Mouse (Mus musculus) small intestine, adult 2 months (tissue): ENCODE data around the gene Ffar2. TPM values are rescaled to one million over a fixed set of nuclear protein-coding genes. Genes with fewer than 3 reads are reported as not detected.

Source experiments
- H3K27ac ChIP-seq: fragments of 200-500 bp; 2 replicates; pipeline ENCODE4 v1.5.1; 2012; ENCODE audit warnings: low read depth, low read length, control low read depth, inconsistent platforms; ENCODE audit not compliant: insufficient read depth
- H3K27me3 ChIP-seq: fragments of 200-500 bp; 2 replicates; pipeline ENCODE4 v1.6.1; 2012; ENCODE audit warnings: mild to moderate bottlenecking, moderate library complexity, low read length, inconsistent platforms; ENCODE audit not compliant: control insufficient read depth, insufficient read depth
- H3K36me3 ChIP-seq: fragments of 200-500 bp; 2 replicates; pipeline ENCODE4 v1.6.1; 2012; ENCODE audit warnings: mild to moderate bottlenecking, low read length, control low read depth, inconsistent platforms; ENCODE audit not compliant: control insufficient read depth, insufficient read depth
- H3K4me1 ChIP-seq: fragments of 200-500 bp; 2 replicates; pipeline ENCODE4 v1.6.1; 2012; ENCODE audit warnings: low read length, inconsistent platforms, mixed read lengths; ENCODE audit not compliant: control insufficient read depth, insufficient read depth, insufficient read length
- H3K4me3 ChIP-seq: fragments of 200-500 bp; 2 replicates; pipeline ENCODE4 v1.5.1; 2012; ENCODE audit warnings: low read depth, mild to moderate bottlenecking, control low read depth, inconsistent platforms, low read length, moderate library complexity
- CTCF ChIP-seq: fragments of 200-500 bp; IDR thresholded peaks from 2 replicates; pipeline ENCODE4 v1.5.1; 2012; ENCODE audit warnings: low read depth, mild to moderate bottlenecking, control low read depth, inconsistent platforms, low read length, moderate library complexity, mixed read lengths; ENCODE audit not compliant: insufficient replicate concordance, insufficient read length; ENCODE audit errors: extremely low read depth
- POLR2A ChIP-seq: fragments of 200-500 bp; IDR thresholded peaks from 2 replicates; pipeline ENCODE4 v1.6.1; 2012; ENCODE audit warnings: low read depth, mild to moderate bottlenecking, control low read depth, inconsistent platforms, low read length, moderate library complexity
- WGBS: fragments of 180-500 bp; shearing (Covaris S2); methylation state at CpG from one replicate; pipeline ENCODE4 v1.1.7; 2018; 5-methylcytosine and 5-hydroxymethylcytosine counted together
- polyA plus RNA-seq: library from polyadenylated mRNA; depleted of rRNA; stranded (reverse); fragments of >200 nt; gene quantifications from 2 replicates; pipeline ENCODE4 v1.2.3, GENCODE M21; 2012

Gene Ffar2
- polyA plus RNA-seq, 1 experiment = 9.5 TPM

DNA sequence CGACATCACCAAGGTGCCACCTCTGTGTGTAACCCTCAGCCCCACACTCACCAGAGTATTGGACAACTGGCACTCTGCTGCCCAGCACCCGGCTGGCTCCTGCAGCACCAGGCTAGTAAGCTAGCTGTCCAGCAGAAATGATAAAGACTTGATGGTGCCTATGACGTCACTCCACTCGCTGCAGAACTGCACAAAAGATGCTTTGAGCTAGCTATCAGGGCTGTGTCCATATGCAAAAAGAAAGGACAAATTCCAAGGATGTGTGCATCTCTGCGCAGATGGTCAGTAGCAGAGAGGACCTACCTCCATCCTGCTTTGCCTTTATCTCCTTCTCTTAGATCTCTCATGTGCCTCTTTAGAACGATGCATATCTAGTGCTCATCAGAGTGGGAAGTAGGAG, 32.5 kb upstream of the Ffar2 start, which contains the start of gene Ffar3:
TSS of gene Ffar3 (minus strand) at position 101 of the 400 bp plus-strand sequence.
- 53% methylated on average over 6 of the region's 6 CpGs for WGBS

DNA sequence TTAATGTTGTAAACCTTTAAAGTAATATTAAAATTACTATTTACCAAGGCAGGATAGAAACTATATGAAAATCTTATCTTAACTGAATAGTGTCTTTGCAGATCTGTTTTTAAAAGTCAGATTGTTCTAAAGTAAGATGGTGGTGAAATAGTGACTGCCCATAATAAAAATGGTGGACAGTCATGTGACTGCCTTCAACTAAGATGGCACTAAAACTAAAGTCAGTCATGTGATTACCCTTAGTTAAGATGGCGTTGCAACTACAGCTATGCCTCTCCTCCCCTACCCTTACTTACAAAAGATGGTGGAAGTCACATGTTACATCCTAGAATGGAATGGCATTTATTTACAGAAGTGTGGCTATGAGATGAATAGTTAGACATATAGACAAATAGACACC, 27.8 kb upstream of the Ffar2 start:
- H3K27ac ChIP-seq = no peak overlapping the region
- no peaks in the 10 kb centered on the region for H3K27me3 ChIP-seq
- no peaks in the 10 kb centered on the region; the same call in 1 of the 2 replicates for H3K4me1 ChIP-seq
- WGBS = 90% methylated on average over 1 of the region's 1 CpGs
- H3K36me3 ChIP-seq = no peaks in the 10 kb centered on the region
- no peak overlapping the region for H3K4me3 ChIP-seq
- no peak for TF ChIP-seq POLR2A
- no peak for TF ChIP-seq CTCF

More for the DNA sequence above, 32.5 kb upstream of the Ffar2 start, which contains the start of gene Ffar3:
- Histone ChIP-seq H3K36me3 (no peaks in the 10 kb centered on the region), H3K27ac (no peak within 1 kb of the TSS), H3K4me3 (no peak within 1 kb of the TSS), H3K27me3 (no peaks in the 10 kb centered on the region), H3K4me1 (no peaks in the 10 kb centered on the region; the same call in 1 of the 2 replicates)
- no peak for TF ChIP-seq POLR2A
- no peak for TF ChIP-seq CTCF

DNA sequence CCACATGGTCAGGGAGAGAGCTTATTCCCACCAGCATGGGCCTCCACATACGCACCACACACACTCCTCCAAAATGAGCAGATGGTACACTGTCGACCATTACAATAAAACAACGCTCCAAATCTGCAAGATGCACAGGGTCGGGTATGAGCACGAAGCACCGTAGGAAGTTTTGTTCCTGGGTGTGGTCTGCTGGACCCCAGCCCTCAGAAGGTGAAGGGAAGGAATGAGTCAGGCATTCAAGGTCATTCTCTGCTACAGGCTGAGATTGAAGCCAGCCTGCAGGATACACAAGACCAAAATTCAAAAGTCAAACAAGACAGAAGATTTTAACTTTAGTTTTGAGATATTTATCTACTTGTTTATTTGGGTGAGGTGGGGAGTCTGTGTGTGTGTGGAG, 24.4 kb upstream of the Ffar2 start:
- Histone ChIP-seq H3K36me3 (no peaks in the 10 kb centered on the region), H3K27me3 (no peaks in the 10 kb centered on the region), H3K27ac (no peak overlapping the region), H3K4me3 (no peak overlapping the region), H3K4me1 (peaks cover 2% of the 10 kb centered on the region; the same call in 1 of the 2 replicates)
- TF ChIP-seq POLR2A = no peak
- TF ChIP-seq CTCF = no peak
- 84% methylated on average over 6 of the region's 6 CpGs for WGBS

DNA sequence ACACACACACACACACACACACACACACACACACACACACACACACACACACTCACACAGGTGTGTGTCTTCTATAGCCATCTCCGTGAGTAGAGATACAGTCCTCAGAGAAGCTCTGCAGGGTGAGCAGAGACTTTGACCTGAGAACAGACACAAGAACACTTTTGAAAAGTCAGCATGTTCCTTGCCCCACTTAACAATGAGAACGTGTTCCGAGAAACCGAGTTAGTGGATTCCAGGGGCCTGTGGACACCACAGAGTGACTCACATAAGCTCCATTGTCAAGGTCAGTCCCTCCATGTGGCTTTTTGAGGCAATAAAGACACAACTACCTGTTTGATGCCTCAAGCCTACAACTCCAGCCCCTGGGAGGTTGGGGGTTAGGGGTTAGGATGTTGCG, 23.8 kb upstream of the Ffar2 start:
- 44% methylated on average over 5 of the region's 5 CpGs for WGBS
- Histone ChIP-seq H3K4me1 (peaks cover 2% of the 10 kb centered on the region; the same call in 1 of the 2 replicates), H3K36me3 (no peaks in the 10 kb centered on the region), H3K27ac (no peak overlapping the region), H3K27me3 (no peaks in the 10 kb centered on the region), H3K4me3 (no peak overlapping the region)
- no peak for TF ChIP-seq POLR2A
- TF ChIP-seq CTCF = no peak

DNA sequence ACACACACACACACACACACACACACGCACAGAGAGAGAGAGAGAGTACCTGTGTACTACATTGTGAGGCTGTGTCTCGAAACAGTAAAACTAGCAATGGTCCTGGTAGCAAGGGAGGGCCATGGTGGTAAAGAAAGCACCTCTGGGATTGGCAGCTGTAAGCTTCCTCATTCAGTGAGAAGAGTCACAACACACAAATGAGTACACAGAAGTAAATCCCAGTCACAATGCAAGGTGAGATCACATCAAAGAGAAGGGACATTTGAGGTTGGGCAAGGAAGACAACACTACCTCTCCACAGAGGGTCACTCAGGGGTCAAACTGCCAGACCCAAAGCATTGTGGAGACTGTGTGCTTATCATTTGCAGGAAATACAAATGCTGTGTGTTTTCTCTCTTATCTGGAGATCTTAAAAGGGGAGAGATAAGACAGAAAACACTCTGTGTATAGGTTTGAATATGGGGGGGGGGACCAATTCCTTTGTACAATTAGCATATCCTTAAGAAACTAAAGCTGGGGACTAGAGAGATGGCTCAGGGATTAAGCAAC, 23.0 kb upstream of the Ffar2 start:
- WGBS = 53% methylated on average over 2 of the region's 2 CpGs
- Histone ChIP-seq H3K4me3 (no peak overlapping the region), H3K27ac (no peak overlapping the region), H3K36me3 (no peaks in the 10 kb centered on the region), H3K4me1 (peaks cover 6% of the 10 kb centered on the region), H3K27me3 (no peaks in the 10 kb centered on the region)
- no peak for TF ChIP-seq POLR2A
- no peak for TF ChIP-seq CTCF

DNA sequence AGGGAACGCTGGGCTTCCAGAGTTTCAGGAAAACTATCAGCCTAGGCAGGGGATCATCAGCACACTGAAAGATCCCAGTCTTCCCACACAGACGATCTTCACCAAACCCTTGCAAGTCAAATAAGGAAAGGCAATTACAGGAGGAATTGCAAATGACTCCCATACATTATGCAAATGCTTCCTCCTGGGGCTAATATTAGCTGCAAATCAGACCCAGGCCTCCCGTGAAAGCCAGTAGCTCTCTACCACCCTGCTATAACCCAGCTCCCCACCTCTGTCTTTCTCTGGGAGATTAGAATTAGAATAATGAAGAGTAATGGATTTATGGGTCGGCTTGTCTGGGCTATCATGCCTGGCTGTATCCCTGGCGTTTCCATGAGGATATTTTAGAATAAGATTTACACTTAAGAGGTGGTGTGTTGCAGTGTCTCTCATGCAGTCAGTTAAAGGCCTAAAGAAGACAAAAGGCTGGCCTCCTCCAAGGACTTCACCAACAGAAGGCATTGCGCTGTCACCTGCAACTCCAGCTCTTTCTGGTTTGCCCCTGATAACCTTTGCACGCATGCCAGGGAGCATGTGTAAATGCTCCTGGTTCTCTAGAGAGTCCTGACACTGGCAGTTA, 21.2 kb upstream of the Ffar2 start:
- no peak overlapping the region for H3K4me3 ChIP-seq
- WGBS = 55% methylated on average over 7 of the region's 7 CpGs
- H3K27ac ChIP-seq = no peak overlapping the region
- no peaks in the 10 kb centered on the region for H3K36me3 ChIP-seq
- TF ChIP-seq POLR2A = no peak
- TF ChIP-seq CTCF = no peak
- H3K27me3 ChIP-seq = no peaks in the 10 kb centered on the region
- peaks cover 21% of the 10 kb centered on the region for H3K4me1 ChIP-seq

DNA sequence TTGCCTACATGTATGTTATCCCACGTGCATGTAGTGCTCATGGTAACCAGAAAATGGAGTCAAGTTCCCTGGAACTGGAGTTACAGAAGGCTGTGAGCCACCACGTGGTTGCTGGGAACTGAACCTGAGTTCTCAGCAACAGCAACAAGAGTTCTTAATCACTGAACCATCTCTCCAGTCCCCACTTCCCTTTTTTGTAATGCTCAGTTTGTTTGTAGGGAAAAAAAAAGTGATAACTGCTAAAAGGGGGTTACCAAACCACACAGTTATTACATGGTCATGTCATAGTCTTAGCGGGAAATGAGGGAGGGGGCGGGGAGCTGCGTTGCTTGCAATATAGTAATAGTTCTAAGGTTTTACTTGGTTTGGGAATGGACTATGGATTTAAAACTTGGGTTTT, 18.5 kb upstream of the Ffar2 start:
- TF ChIP-seq POLR2A (no peak), CTCF (no peak)
- WGBS = 73% methylated on average over 5 of the region's 5 CpGs
- Histone ChIP-seq H3K27me3 (no peaks in the 10 kb centered on the region), H3K4me1 (peaks cover 21% of the 10 kb centered on the region), H3K4me3 (no peak overlapping the region), H3K27ac (no peak overlapping the region; the same call in 1 of the 2 replicates), H3K36me3 (no peaks in the 10 kb centered on the region)

DNA sequence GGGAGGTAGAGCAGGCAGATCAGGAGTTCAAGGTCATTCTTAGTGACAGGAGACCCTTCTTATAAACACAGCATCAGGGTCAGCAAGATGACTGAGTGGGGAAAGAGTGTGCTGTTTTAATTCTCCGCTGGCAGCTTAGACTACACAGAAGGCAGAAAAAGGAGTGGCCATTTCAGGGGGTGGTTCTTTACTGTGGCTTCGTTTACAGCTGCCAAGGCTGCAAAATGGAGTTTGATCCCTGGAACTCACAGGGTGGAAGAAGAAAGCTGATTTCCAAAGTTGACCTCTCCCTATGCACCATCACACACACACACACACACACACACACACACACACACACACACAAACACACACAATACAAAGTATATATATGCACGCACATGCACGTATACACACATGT, 17.8 kb upstream of the Ffar2 start:
- TF ChIP-seq POLR2A = no peak
- Histone ChIP-seq H3K27me3 (no peaks in the 10 kb centered on the region), H3K27ac (0 out of 2 replicates have a peak overlapping the region, but pooled peaks have one; percentile 20), H3K36me3 (no peaks in the 10 kb centered on the region), H3K4me1 (peaks cover 21% of the 10 kb centered on the region), H3K4me3 (no peak overlapping the region)
- 26% methylated on average over 4 of the region's 4 CpGs for WGBS
